Mouse (Mus musculus) G1E (cell line): ENCODE results near the gene Samd9l.
"Not testable (repeated sequence)": the region's sequence is repeated elsewhere in the genome, so short reads cannot be mapped to it uniquely, and the experiment has no call there.

ENCODE experiments used
- CTCF ChIP-seq: IDR thresholded peaks from 2 replicates; pipeline ENCODE4 v1.5.1; 2012; ENCODE audit warnings: low read depth, low read length, inconsistent platforms, mixed read lengths
- GATA1 ChIP-seq: IDR thresholded peaks from 2 replicates; pipeline ENCODE4 v1.6.1; 2012; ENCODE audit warnings: borderline replicate concordance, low read length, inconsistent platforms, mixed read lengths
- POLR2AphosphoS5 ChIP-seq: IDR thresholded peaks from 2 replicates; pipeline ENCODE4 v1.6.1; 2012; ENCODE audit warnings: low read depth, low read length, inconsistent platforms; ENCODE audit not compliant: insufficient replicate concordance
- TAL1 ChIP-seq: conservative IDR thresholded peaks from 2 replicates; pipeline ENCODE4 v1.6.1; 2012; ENCODE audit warnings: low read depth, low read length, inconsistent platforms, mixed read lengths

- TF ChIP-seq CTCF, GATA1, TAL1, POLR2AphosphoS5: not testable (repeated sequence)
Measured at GRCm38 (mm10) chr6:3399340-3400068, at the start of gene Samd9l.
